Mouse (Mus musculus) embryonic facial prominence, embryonic 10.5 days (tissue): ENCODE data around the gene Rpl18a. TPM values are rescaled to one million over a fixed set of nuclear protein-coding genes. Genes with fewer than 3 reads are reported as not detected.
A peak's percentile ranks its signal among the peaks of the same experiment; 100 is the strongest.

Experiments
- DNase-seq: peaks from one replicate; pipeline ENCODE4 v3.0.0-alpha.2; 2017; ENCODE audit warnings: low spot score
- H3K27ac ChIP-seq: fragments of 300-500 bp; sonication (generic); replicated peaks from 2 replicates; pipeline ENCODE4 v1.5.1; 2016; ENCODE audit warnings: mild to moderate bottlenecking
- H3K27me3 ChIP-seq: fragments of 300-500 bp; sonication (generic); replicated peaks from 2 replicates; pipeline ENCODE4 v1.6.1; 2016; ENCODE audit warnings: low read depth, mild to moderate bottlenecking; ENCODE audit not compliant: poor library complexity, severe bottlenecking
- H3K36me3 ChIP-seq: fragments of 300-500 bp; sonication (generic); replicated peaks from 2 replicates; pipeline ENCODE4 v1.6.1; 2016; ENCODE audit warnings: mild to moderate bottlenecking, moderate library complexity
- H3K4me1 ChIP-seq: fragments of 300-500 bp; sonication (generic); 2 replicates; pipeline ENCODE4 v1.6.1; 2016
- H3K4me3 ChIP-seq: fragments of 300-500 bp; sonication (generic); 2 replicates; pipeline ENCODE4 v1.5.1; 2016; ENCODE audit warnings: mild to moderate bottlenecking, moderate library complexity
- H3K9me3 ChIP-seq: fragments of 300-500 bp; sonication (generic); 2 replicates; pipeline ENCODE4 v1.6.1; 2016; ENCODE audit warnings: mild to moderate bottlenecking
- WGBS: fragments of 180-500 bp; shearing (Covaris S2); methylation state at CpG from one replicate; pipeline ENCODE4 v1.1.7; 2016; 5-methylcytosine and 5-hydroxymethylcytosine counted together
- microRNA counts: library from miRNA; unstranded; fragments of <30 nt; microRNA quantifications from one replicate; lab custom pipeline; 2017
- microRNA-seq: library from miRNA; unstranded; fragments of <30 nt; microRNA quantifications from one replicate; pipeline ENCODE4, GENCODE M21; 2017
- polyA plus RNA-seq: library from polyadenylated mRNA; unstranded; fragments of >200 nt; fragmentation: Nextera tagmentation; extraction: Ambion mirVana; gene quantifications from 2 replicates; pipeline ENCODE4 v1.2.1, GENCODE M21; 2016

Gene Rpl18a
- polyA plus RNA-seq, 1 experiment from 2014 or later, result 3,888 TPM

DNA sequence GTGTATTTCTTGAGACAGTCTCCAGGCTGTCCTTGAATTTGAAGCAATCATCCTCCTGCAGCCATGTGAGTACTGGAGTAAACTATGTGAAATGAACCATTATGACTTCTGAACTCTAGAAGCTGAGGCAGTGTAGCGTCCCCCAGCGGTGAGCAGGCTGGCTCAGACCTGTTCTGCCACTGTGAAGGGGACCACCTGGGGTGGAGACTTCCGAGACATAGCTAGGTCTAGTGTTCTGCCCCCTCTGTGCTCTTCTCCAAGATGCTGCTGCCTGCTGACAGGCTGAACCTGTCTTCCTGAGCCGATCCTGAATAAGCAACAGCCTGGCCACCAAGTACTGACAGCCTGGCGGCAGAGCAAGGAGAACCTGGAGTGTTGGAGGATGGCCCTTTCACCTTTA, 52.1 kb downstream of the Rpl18a start:
- Histone ChIP-seq H3K27me3 (peaks cover 42% of the 10 kb centered on the region), H3K9me3 (no peaks in the 10 kb centered on the region), H3K36me3 (no peaks in the 10 kb centered on the region), H3K27ac (no peak overlapping the region), H3K4me3 (no peak overlapping the region), H3K4me1 (peaks cover 27% of the 10 kb centered on the region)
- 37% methylated on average over 5 of the region's 5 CpGs for WGBS
- DNase-seq, result no peak

MicroRNAs within 50 kb of the gene (microRNA counts, 519-probe panel; counts per million panel counts)
- microRNA mmu-miR-1969 (lab: Ali Mortazavi, UCI), result 188 counts per million, percentile 57 among the panel's probes with 10 or more counts

Small RNA genes within 50 kb of the gene (microRNA-seq; reads per million reads assigned to microRNA genes)
- gene Mir1969, result 5.2 reads per million, percentile 14 among the genes with 10 or more reads in this experiment
- gene Mir7067, result 1.2 reads per million

Other genes starting within 250 kb of the Rpl18a start
- 51.8 and 52.7 TPM in 2 replicates for gene Pgpep1, start 237.0 kb downstream of the Rpl18a start, polyA plus RNA-seq
- gene Lsm4, start 224.2 kb downstream of the Rpl18a start, polyA plus RNA-seq, result 347 and 351 TPM in 2 replicates
- 58.7 and 61.7 TPM in 2 replicates for gene Jund, start 198.5 kb downstream of the Rpl18a start, polyA plus RNA-seq
- gene Iqcn, start 194.0 kb downstream of the Rpl18a start, polyA plus RNA-seq, result 0.05 TPM in 1 of 2 replicates, not detected in the other
- gene Gm3336, start 178.9 kb downstream of the Rpl18a start, polyA plus RNA-seq, result not detected in 2 replicates
- 0.20 and 0.69 TPM in 2 replicates for gene Pde4c, start 173.7 kb downstream of the Rpl18a start, polyA plus RNA-seq
- gene Rab3a, start 142.7 kb downstream of the Rpl18a start, polyA plus RNA-seq, result 13.6 and 16.2 TPM in 2 replicates
- 28.2 and 34.5 TPM in 2 replicates for gene Mpv17l2, start 136.5 kb downstream of the Rpl18a start, polyA plus RNA-seq
- gene Pik3r2, start 120.7 kb downstream of the Rpl18a start, polyA plus RNA-seq, result 79.2 and 79.8 TPM in 2 replicates
- 12.4 and 13.9 TPM in 2 replicates for gene Mast3, start 92.4 kb downstream of the Rpl18a start, polyA plus RNA-seq
- not detected in 2 replicates for gene Il12rb1, start 89.0 kb downstream of the Rpl18a start, polyA plus RNA-seq
- gene Arrdc2, start 57.7 kb downstream of the Rpl18a start, polyA plus RNA-seq, result 5.1 and 5.8 TPM in 2 replicates
- 4.7 and 5.1 TPM in 2 replicates for gene Kcnn1, start 34.2 kb downstream of the Rpl18a start, polyA plus RNA-seq
- 173 and 179 TPM in 2 replicates for gene Ccdc124, start 23.5 kb downstream of the Rpl18a start, polyA plus RNA-seq
- gene Slc5a5, start 4.7 kb downstream of the Rpl18a start, polyA plus RNA-seq, result 0.30 and 0.40 TPM in 2 replicates
- 67.8 and 72.3 TPM in 2 replicates for gene Map1s, start 8.5 kb upstream of the Rpl18a start, polyA plus RNA-seq